Comparison of ENCODE assay signal across 30 mouse cellular contexts in the genomic region with DNA sequence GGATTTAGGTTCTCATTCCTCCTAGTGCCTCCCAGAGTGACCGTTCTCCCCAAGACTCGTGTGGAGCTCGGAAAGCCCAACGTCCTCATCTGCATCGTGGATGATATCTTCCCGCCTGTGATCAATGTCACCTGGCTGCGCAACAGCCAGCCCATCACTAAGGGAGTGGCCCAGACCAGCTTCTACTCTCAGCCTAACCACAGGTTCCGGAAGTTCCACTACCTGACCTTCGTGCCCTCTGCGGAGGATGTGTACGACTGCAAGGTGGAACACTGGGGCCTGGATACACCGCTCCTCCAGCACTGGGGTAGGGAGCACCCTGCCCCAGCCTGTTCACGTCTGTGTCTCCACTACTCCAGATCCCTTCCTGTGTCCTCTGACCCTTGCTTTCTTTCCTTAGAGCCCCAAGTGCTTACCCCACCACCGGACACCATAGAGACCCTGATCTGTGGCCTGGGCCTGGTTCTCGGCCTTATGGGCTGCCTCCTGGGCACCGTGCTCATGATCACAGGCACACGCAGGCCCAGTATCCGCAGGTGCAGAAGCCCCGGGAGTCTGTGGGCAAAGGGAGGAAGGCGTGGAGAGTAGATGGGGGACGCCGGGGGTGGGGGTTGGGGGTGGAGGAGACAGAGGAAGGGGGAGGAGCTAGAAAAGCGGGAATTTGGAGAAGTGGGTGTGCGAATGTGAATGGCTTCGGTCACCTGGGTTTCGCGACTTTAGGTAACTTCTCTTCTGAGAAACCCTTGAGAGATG. TPM values are rescaled to one million over a fixed set of nuclear protein-coding genes. Genes with fewer than 3 reads are reported as not detected.
DNase-seq lines count a peak whose midpoint lies in the region; ATAC-seq lines count a peak whose summit lies in the region.
"Had no signal": no experiment of that assay in that cellular context is flagged by ENCODE, and none has a peak within 500 bp of the region (broad histone marks: within the 10 kb centered on the region; RNA-seq: fewer than 3 reads in every experiment).

No protein-coding gene starts in this region.

- H3K9me3 ChIP-seq in hindbrain, embryonic 10.5 days, result no peaks in the 10 kb centered on the region
- no peaks in the 10 kb centered on the region for H3K9me3 ChIP-seq in hindbrain, embryonic 13.5 days
- H3K9me3 ChIP-seq: heart, embryonic 12.5 days; hindbrain, embryonic 12.5 days; limb, embryonic 12.5 days; neural tube, embryonic 15.5 days had no signal

- no peaks in the 10 kb centered on the region for H3K36me3 ChIP-seq in hindbrain, embryonic 10.5 days
- no peaks in the 10 kb centered on the region for H3K36me3 ChIP-seq in hindbrain, embryonic 13.5 days
- H3K36me3 ChIP-seq: forebrain, embryonic 10.5 days; heart, embryonic 12.5 days; hindbrain, embryonic 12.5 days; limb, embryonic 12.5 days; neural tube, embryonic 15.5 days had no signal

- H3K27me3 ChIP-seq in hindbrain, embryonic 10.5 days (ENCODE audit: insufficient read depth, poor library complexity, severe bottlenecking), result peaks cover 2% of the 10 kb centered on the region; the same call in 1 of the 2 replicates
- no peaks in the 10 kb centered on the region for H3K27me3 ChIP-seq in hindbrain, embryonic 13.5 days
- H3K27me3 ChIP-seq: hindbrain, embryonic 12.5 days; limb, embryonic 12.5 days; neural tube, embryonic 15.5 days had no signal

- no peak for ATAC-seq in hindbrain, embryonic 13.5 days (ENCODE audit: low FRiP score)
- ATAC-seq: CD4-positive, CD25-positive, alpha-beta regulatory T cell, adult 4 months; forebrain, embryonic 16.5 days; inflammation-experienced regulatory T-cells, adult 6 months; midbrain, embryonic 16.5 days had no signal

- peaks cover 22% of the 10 kb centered on the region for H3K4me1 ChIP-seq in hindbrain, embryonic 10.5 days (replicated peaks)
- no peaks in the 10 kb centered on the region for H3K4me1 ChIP-seq in hindbrain, embryonic 13.5 days (replicated peaks)
- H3K4me1 ChIP-seq: neural tube, embryonic 15.5 days had no signal

- H3K9ac ChIP-seq in hindbrain, embryonic 13.5 days, result no peak overlapping the region
- H3K9ac ChIP-seq: hindbrain, embryonic 12.5 days; limb, embryonic 12.5 days; neural tube, embryonic 15.5 days had no signal

- 0 out of 2 replicates have a peak overlapping the region, but pooled peaks have one; percentile 23 for H3K4me3 ChIP-seq in hindbrain, embryonic 10.5 days
- no peak overlapping the region for H3K4me3 ChIP-seq in hindbrain, embryonic 13.5 days
- H3K4me3 ChIP-seq: heart, embryonic 12.5 days; hindbrain, embryonic 12.5 days; layer of hippocampus, adult 2 months; neural tube, embryonic 15.5 days had no signal

- DNase-seq in hindbrain, embryonic 10.5 days (ENCODE audit: low spot score), result no peak
- peak; percentile 39 for DNase-seq in R1 (ENCODE audit: low read depth, low spot score)
- DNase-seq in naive thymus-derived CD4-positive, alpha-beta T cell, adult 2 months (ENCODE audit: low read depth), result peak; percentile 41
- DNase-seq in thymus, postnatal 0 days (ENCODE audit: low spot score), result peak; percentile 37
- DNase-seq in right cerebral cortex, adult 2 months (ENCODE audit: low spot score in 2 of 2), result no peak
- no peak for DNase-seq in adrenal gland, postnatal 10 days
- DNase-seq in urinary bladder, postnatal 25 days (ENCODE audit: low spot score), result no peak
- DNase-seq: cerebellum, adult 11-12 months; cerebellum, postnatal 14 days; gastrocnemius, postnatal 14 days; heart, adult 18-20 months; heart, postnatal 10 days; kidney, adult 9 months; kidney, postnatal 25 days; layer of hippocampus, postnatal 36 days; lung, adult 2 months; right cerebral cortex, postnatal 14 days had no signal

- no peak overlapping the region for H3K27ac ChIP-seq in hindbrain, embryonic 10.5 days
- H3K27ac ChIP-seq in hindbrain, embryonic 13.5 days, result no peak overlapping the region
- H3K27ac ChIP-seq: hindbrain, embryonic 12.5 days; layer of hippocampus, adult 2 months; limb, embryonic 12.5 days; neural tube, embryonic 15.5 days had no signal

- WGBS in hindbrain, embryonic 10.5 days, result 84% methylated on average over 27 of the region's 27 CpGs
- WGBS in hindbrain, embryonic 13.5 days, result 88% methylated on average over 27 of the region's 27 CpGs

- no peak overlapping the region for H3K4me2 ChIP-seq in hindbrain, embryonic 13.5 days
- H3K4me2 ChIP-seq: hindbrain, embryonic 12.5 days; liver, embryonic 11.5 days; neural tube, embryonic 15.5 days had no signal

RNA-seq across cellular contexts. Expression of a gene that starts 2.3 kb away (rescaled TPM):
- polyA plus RNA-seq in hindbrain, embryonic 10.5 days (2016; fragmentation: Nextera tagmentation; extraction: Ambion mirVana), result 0.80 and 0.82 TPM in 2 replicates
- 0.18 TPM in 1 of 2 replicates, not detected in the other for polyA plus RNA-seq in hindbrain, embryonic 13.5 days (2015; fragmentation: Nextera tagmentation; extraction: Ambion mirVana)
- 55.0 and 57.1 TPM in 2 replicates for polyA plus RNA-seq in thymus, postnatal 0 days (2015; fragmentation: Nextera tagmentation; extraction: Ambion mirVana)
- total RNA-seq in adrenal gland, postnatal 10 days (2021), result 1 to 10 TPM; 1.4 to 1.5 TPM
- total RNA-seq: gastrocnemius, postnatal 14 days had no signal

RNA-seq across cellular contexts. Expression of a gene that starts 24.9 kb away (rescaled TPM):
- 5.8 and 7.7 TPM in 2 replicates for polyA plus RNA-seq in hindbrain, embryonic 10.5 days (2016; fragmentation: Nextera tagmentation; extraction: Ambion mirVana)
- polyA plus RNA-seq in hindbrain, embryonic 13.5 days (2015; fragmentation: Nextera tagmentation; extraction: Ambion mirVana), result 14.4 and 16.9 TPM in 2 replicates
- 113 and 114 TPM in 2 replicates for polyA plus RNA-seq in thymus, postnatal 0 days (2015; fragmentation: Nextera tagmentation; extraction: Ambion mirVana)
- total RNA-seq in adrenal gland, postnatal 10 days (2021), result 10 to 100 TPM in 1 of 2 experiments, 1 to 10 TPM in 1; 8.9 to 15.2 TPM

RNA-seq across cellular contexts. Expression of a gene that starts 28.0 kb away (rescaled TPM):
- polyA plus RNA-seq in hindbrain, embryonic 10.5 days (2016; fragmentation: Nextera tagmentation; extraction: Ambion mirVana), result 131 and 135 TPM in 2 replicates
- polyA plus RNA-seq in hindbrain, embryonic 13.5 days (2015; fragmentation: Nextera tagmentation; extraction: Ambion mirVana), result 127 and 129 TPM in 2 replicates
- 98.3 and 107 TPM in 2 replicates for polyA plus RNA-seq in thymus, postnatal 0 days (2015; fragmentation: Nextera tagmentation; extraction: Ambion mirVana)
- 100 to 1,000 TPM; 170 to 181 TPM for total RNA-seq in adrenal gland, postnatal 10 days (2021)

RNA-seq across cellular contexts. Expression of a gene that starts 48.6 kb away (rescaled TPM):
- polyA plus RNA-seq in hindbrain, embryonic 10.5 days (2016; fragmentation: Nextera tagmentation; extraction: Ambion mirVana), result 0.11 and 0.24 TPM in 2 replicates
- polyA plus RNA-seq in hindbrain, embryonic 13.5 days (2015; fragmentation: Nextera tagmentation; extraction: Ambion mirVana), result 0.27 TPM in 2 replicates
- polyA plus RNA-seq in thymus, postnatal 0 days (2015; fragmentation: Nextera tagmentation; extraction: Ambion mirVana), result 57.8 and 62.9 TPM in 2 replicates
- 1 to 10 TPM; 4.5 to 4.8 TPM for total RNA-seq in adrenal gland, postnatal 10 days (2021)
- polyA plus RNA-seq: embryonic facial prominence, embryonic 11.5 days; heart, embryonic 12.5 days; hindbrain, embryonic 12.5 days had no signal

RNA-seq across cellular contexts. Expression of a gene that starts 55.2 kb away (rescaled TPM):
- 0.99 and 1.7 TPM in 2 replicates for polyA plus RNA-seq in hindbrain, embryonic 10.5 days (2016; fragmentation: Nextera tagmentation; extraction: Ambion mirVana)
- 3.2 and 3.8 TPM in 2 replicates for polyA plus RNA-seq in hindbrain, embryonic 13.5 days (2015; fragmentation: Nextera tagmentation; extraction: Ambion mirVana)
- 1.1 and 1.5 TPM in 2 replicates for polyA plus RNA-seq in thymus, postnatal 0 days (2015; fragmentation: Nextera tagmentation; extraction: Ambion mirVana)
- total RNA-seq in adrenal gland, postnatal 10 days (2021), result 10 to 100 TPM in 1 of 2 experiments, 1 to 10 TPM in 1; 4.2 to 15.0 TPM

Comparison
In these comparisons a context has a peak if more than half of its experiments do, and no peak if none do; other contexts are left out.
1. DNase-seq: peak in R1 (single experiment), naive thymus-derived CD4-positive, alpha-beta T cell, adult 2 months (single experiment) and thymus, postnatal 0 days (single experiment); none in hindbrain, embryonic 10.5 days (single experiment), right cerebral cortex, adult 2 months (0 of 2), adrenal gland, postnatal 10 days (single experiment) and urinary bladder, postnatal 25 days (single experiment).
2. RNA of a gene that starts 2.3 kb away (polyA plus RNA-seq): 55.0 to 57.1 TPM in thymus, postnatal 0 days; 0.80 to 0.82 TPM in hindbrain, embryonic 10.5 days and 0.18 TPM in hindbrain, embryonic 13.5 days; every median in the first group is over 10 times any median in the second.